Mouse (Mus musculus) cortical plate, adult 2 months (tissue): ENCODE results near the gene Rgs12.

Source experiments
- CTCF ChIP-seq: fragments of 200-500 bp; IDR thresholded peaks from 2 replicates; pipeline ENCODE4 v1.5.1; 2011; ENCODE audit warnings: mild to moderate bottlenecking, control low read depth, low read length; ENCODE audit not compliant: insufficient read depth; ENCODE audit errors: extremely low read depth
- POLR2A ChIP-seq: fragments of 200-500 bp; IDR thresholded peaks from 2 replicates; pipeline ENCODE4 v1.6.1; 2011; ENCODE audit warnings: mild to moderate bottlenecking, low read length, control low read depth; ENCODE audit not compliant: insufficient read depth; ENCODE audit errors: extremely low read depth

GRCm38 (mm10) chr5:34933461-34933860 is 15.8 kb upstream of the Rgs12 start:
- TF ChIP-seq CTCF (no peak), POLR2A (no peak)
